Mouse (Mus musculus): ENCODE measurements around the gene Large2. TPM values are rescaled to one million over a fixed set of nuclear protein-coding genes. Genes with fewer than 3 reads are reported as not detected.

Large2 gene
- polyA plus RNA-seq, 1 experiment from 2014 or later, result 8.3 TPM

- Histone ChIP-seq H3K9ac (ENCODE audit: low read depth, low read length) (no peak overlapping the region), H3K36me3 (ENCODE audit: control insufficient read depth, insufficient read depth) (peaks cover 91% of the 10 kb centered on the region), H3K27me3 (replicated peaks; ENCODE audit: control insufficient read depth, insufficient read depth, low read length) (no peaks in the 10 kb centered on the region), H3K9me3 (ENCODE audit: control insufficient read depth) (no peaks in the 10 kb centered on the region), H3K4me2 (replicated peaks; ENCODE audit: low read depth) (no peak overlapping the region), H3K27ac (ENCODE audit: low read depth, low read length) (no peak overlapping the region), H3K4me3 (ENCODE audit: low read depth, low read length) (no peak overlapping the region), H3K4me1 (replicated peaks; ENCODE audit: control insufficient read depth, insufficient read depth, low read length) (no peaks in the 10 kb centered on the region)
- WGBS, result 88% methylated on average over 18 of the region's 18 CpGs
- ATAC-seq, result no peak
- TF ChIP-seq CTCF (IDR thresholded peaks at IDR 0.05; ENCODE audit: low read depth), result no peak
Measured at GRCm38 (mm10) chr2:92408309-92409045, 33.8 kb upstream of the Large2 start.

- Histone ChIP-seq H3K9ac (ENCODE audit: low read depth, low read length) (no peak overlapping the region), H3K27me3 (replicated peaks; ENCODE audit: control insufficient read depth, insufficient read depth, low read length) (no peaks in the 10 kb centered on the region), H3K9me3 (ENCODE audit: control insufficient read depth) (no peaks in the 10 kb centered on the region), H3K4me2 (replicated peaks; ENCODE audit: low read depth) (no peak overlapping the region), H3K4me3 (ENCODE audit: low read depth, low read length) (no peak overlapping the region), H3K27ac (ENCODE audit: low read depth, low read length) (no peak overlapping the region), H3K36me3 (ENCODE audit: control insufficient read depth, insufficient read depth) (peaks cover 63% of the 10 kb centered on the region), H3K4me1 (replicated peaks; ENCODE audit: control insufficient read depth, insufficient read depth, low read length) (no peaks in the 10 kb centered on the region)
- TF ChIP-seq CTCF (IDR thresholded peaks at IDR 0.05; ENCODE audit: low read depth), result no peak
- ATAC-seq, result no peak
- WGBS, result 86% methylated on average over 7 of the region's 7 CpGs
Measured at GRCm38 (mm10) chr2:92405687-92406086, 31.0 kb upstream of the Large2 start.

GRCm38 (mm10) chr2:92404737-92405136 lies 30.1 kb upstream of the Large2 start:
- no peaks in the 10 kb centered on the region for H3K27me3 ChIP-seq (replicated peaks; ENCODE audit: control insufficient read depth, insufficient read depth, low read length)
- H3K36me3 ChIP-seq (ENCODE audit: control insufficient read depth, insufficient read depth), result peaks cover 54% of the 10 kb centered on the region
- TF ChIP-seq CTCF (IDR thresholded peaks at IDR 0.05; ENCODE audit: low read depth), result no peak
- no peak overlapping the region for H3K27ac ChIP-seq (ENCODE audit: low read depth, low read length)
- H3K9ac ChIP-seq (ENCODE audit: low read depth, low read length), result no peak overlapping the region
- WGBS, result 82% methylated on average over 6 of the region's 6 CpGs
- no peaks in the 10 kb centered on the region for H3K4me1 ChIP-seq (replicated peaks; ENCODE audit: control insufficient read depth, insufficient read depth, low read length)
- ATAC-seq, result no peak
- H3K9me3 ChIP-seq (ENCODE audit: control insufficient read depth), result no peaks in the 10 kb centered on the region
- H3K4me2 ChIP-seq (replicated peaks; ENCODE audit: low read depth), result no peak overlapping the region
- no peak overlapping the region for H3K4me3 ChIP-seq (ENCODE audit: low read depth, low read length)

- Histone ChIP-seq H3K9me3 (ENCODE audit: control insufficient read depth) (no peaks in the 10 kb centered on the region), H3K27me3 (replicated peaks; ENCODE audit: control insufficient read depth, insufficient read depth, low read length) (no peaks in the 10 kb centered on the region), H3K9ac (ENCODE audit: low read depth, low read length) (no peak overlapping the region), H3K4me1 (replicated peaks; ENCODE audit: control insufficient read depth, insufficient read depth, low read length) (no peaks in the 10 kb centered on the region), H3K36me3 (ENCODE audit: control insufficient read depth, insufficient read depth) (peaks cover 45% of the 10 kb centered on the region), H3K27ac (ENCODE audit: low read depth, low read length) (no peak overlapping the region), H3K4me2 (replicated peaks; ENCODE audit: low read depth) (no peak overlapping the region), H3K4me3 (ENCODE audit: low read depth, low read length) (no peak overlapping the region)
- TF ChIP-seq CTCF (IDR thresholded peaks at IDR 0.05; ENCODE audit: low read depth), result no peak
- ATAC-seq, result no peak
- WGBS, result 91% methylated on average over 5 of the region's 5 CpGs
Measured at GRCm38 (mm10) chr2:92403776-92404319, 29.2 kb upstream of the Large2 start.

GRCm38 (mm10) chr2:92402591-92403326 lies 28.1 kb upstream of the Large2 start:
- no peak overlapping the region for H3K4me3 ChIP-seq (ENCODE audit: low read depth, low read length)
- no peak for ATAC-seq
- 81% methylated on average over 4 of the region's 4 CpGs for WGBS

GRCm38 (mm10) chr2:92401091-92401561 lies 26.5 kb upstream of the Large2 start, which contains the start of gene Mapk8ip1:
TSS of gene Mapk8ip1 (minus strand) at chr2:92401263.
- WGBS, result 4% methylated on average over 19 of the region's 59 CpGs
- no peak for TF ChIP-seq CTCF (IDR thresholded peaks at IDR 0.05; ENCODE audit: low read depth)
- peaks cover 21% of the 10 kb centered on the region for H3K36me3 ChIP-seq (ENCODE audit: control insufficient read depth, insufficient read depth)
- peak within 1 kb of the TSS; percentile 46 for H3K4me3 ChIP-seq (ENCODE audit: low read depth, low read length)
- H3K4me1 ChIP-seq (replicated peaks; ENCODE audit: control insufficient read depth, insufficient read depth, low read length), result no peaks in the 10 kb centered on the region
- peak within 1 kb of the TSS; percentile 37 for H3K9ac ChIP-seq (ENCODE audit: low read depth, low read length)
- no peaks in the 10 kb centered on the region for H3K27me3 ChIP-seq (replicated peaks; ENCODE audit: control insufficient read depth, insufficient read depth, low read length)
- no peak within 1 kb of the TSS for H3K27ac ChIP-seq (ENCODE audit: low read depth, low read length)
- ATAC-seq, result peak; percentile 29; the same call in 1 of the 2 replicates
- no peaks in the 10 kb centered on the region for H3K9me3 ChIP-seq (ENCODE audit: control insufficient read depth)
- H3K4me2 ChIP-seq (replicated peaks; ENCODE audit: low read depth), result peak within 1 kb of the TSS; percentile 85

More at GRCm38 (mm10) chr2:92402591-92403326, 28.1 kb upstream of the Large2 start:
- no peaks in the 10 kb centered on the region for H3K9me3 ChIP-seq (ENCODE audit: control insufficient read depth)
- H3K4me2 ChIP-seq (replicated peaks; ENCODE audit: low read depth), result no peak overlapping the region
- no peaks in the 10 kb centered on the region for H3K4me1 ChIP-seq (replicated peaks; ENCODE audit: control insufficient read depth, insufficient read depth, low read length)
- no peak overlapping the region for H3K9ac ChIP-seq (ENCODE audit: low read depth, low read length)
- no peak overlapping the region for H3K27ac ChIP-seq (ENCODE audit: low read depth, low read length)
- TF ChIP-seq CTCF (IDR thresholded peaks at IDR 0.05; ENCODE audit: low read depth), result no peak
- H3K27me3 ChIP-seq (replicated peaks; ENCODE audit: control insufficient read depth, insufficient read depth, low read length), result no peaks in the 10 kb centered on the region
- peaks cover 34% of the 10 kb centered on the region for H3K36me3 ChIP-seq (ENCODE audit: control insufficient read depth, insufficient read depth)

All from intestine, postnatal 0 days (tissue).